ENCODE assay signal across 18 mouse cellular contexts in the genomic region with DNA sequence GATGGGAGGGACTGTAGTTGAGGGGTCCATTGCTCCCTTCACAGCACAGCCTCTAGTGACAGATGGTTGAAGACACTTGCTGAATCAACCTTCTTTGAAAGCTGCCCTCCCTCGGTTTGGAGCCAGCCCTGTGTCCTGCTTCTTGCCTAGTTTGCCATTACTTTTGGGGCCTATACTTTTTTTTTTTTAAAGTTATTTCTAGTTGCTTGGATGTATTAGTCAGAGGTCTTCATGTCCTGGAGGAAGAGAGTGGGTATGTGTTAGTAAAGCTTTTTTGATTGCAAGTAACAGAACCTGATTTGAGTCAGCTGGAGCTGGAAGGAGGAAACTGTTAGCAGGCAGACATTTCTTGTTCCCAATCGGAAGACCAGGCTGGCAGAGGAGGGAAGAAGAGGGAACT.
"Had no signal": no experiment of that assay in that cellular context is flagged by ENCODE, and none has a peak within 500 bp of the region (broad histone marks: within the 10 kb centered on the region; RNA-seq: fewer than 3 reads in every experiment).

No protein-coding gene starts in this region.

- H3K27ac ChIP-seq: limb, embryonic 10.5 days; limb, embryonic 13.5 days; liver, embryonic 12.5 days; liver, embryonic 15.5 days; stomach, embryonic 15.5 days had no signal

- H3K36me3 ChIP-seq: limb, embryonic 10.5 days; limb, embryonic 13.5 days; liver, embryonic 12.5 days; liver, embryonic 15.5 days; stomach, embryonic 15.5 days had no signal

- DNase-seq: kidney, adult 18-20 months; kidney, adult 9 months; kidney, postnatal 14 days; kidney, postnatal 4 days; layer of hippocampus, adult 9-11 months; layer of hippocampus, postnatal 36 days; liver; lung, adult 2 months; lung, postnatal 14 days; lung, postnatal 4 days; midbrain, embryonic 14.5 days; right cerebral cortex, postnatal 14 days; spleen, adult 18-20 months had no signal

- H3K4me3 ChIP-seq: limb, embryonic 10.5 days; limb, embryonic 13.5 days; liver, embryonic 12.5 days; liver, embryonic 15.5 days; stomach, embryonic 15.5 days had no signal

- H3K27me3 ChIP-seq: liver, embryonic 12.5 days; liver, embryonic 15.5 days; stomach, embryonic 15.5 days had no signal

- H3K4me1 ChIP-seq: liver, embryonic 12.5 days; liver, embryonic 15.5 days; stomach, embryonic 15.5 days had no signal
